Comparison of ENCODE assay signal across 8 mouse cellular contexts in the genomic region with DNA sequence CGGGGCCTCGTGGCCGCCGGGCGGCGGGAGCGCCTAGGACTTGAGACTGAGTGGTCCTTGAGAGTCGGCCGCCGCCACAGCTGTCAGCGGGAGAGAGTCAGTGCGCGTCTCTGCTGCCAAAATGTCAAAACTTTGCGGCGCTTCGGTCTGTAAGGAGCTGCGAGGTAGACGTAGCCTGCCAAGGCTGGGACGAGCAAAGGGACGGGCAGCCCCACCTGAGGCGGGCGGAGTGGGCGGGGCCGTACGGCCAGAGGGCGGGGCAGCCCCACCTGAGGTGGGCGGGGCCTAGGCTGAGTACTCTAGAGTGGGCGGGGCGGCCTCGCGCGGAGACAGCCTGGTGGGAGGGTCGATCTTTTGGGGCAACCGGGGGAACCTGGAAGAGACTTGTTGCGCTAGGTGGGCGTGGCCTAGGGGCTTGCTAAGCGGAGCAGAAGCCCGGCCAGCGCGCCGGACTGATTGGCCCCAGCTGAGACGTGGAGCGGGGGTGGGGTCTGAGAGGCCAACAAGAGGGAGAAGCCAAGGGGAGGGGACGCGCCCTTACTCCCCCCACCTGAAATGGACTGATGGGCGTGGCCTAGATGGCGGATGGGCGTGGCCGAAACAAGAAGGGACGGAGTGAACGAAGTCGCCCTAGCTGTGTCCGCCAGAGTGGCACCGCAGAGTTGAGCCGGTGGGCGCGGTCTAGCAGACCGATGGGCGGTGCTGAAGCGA. TPM values are rescaled to one million over a fixed set of nuclear protein-coding genes. Genes with fewer than 3 reads are reported as not detected.
DNase-seq lines count a peak whose midpoint lies in the region; ATAC-seq and TF ChIP-seq lines count a peak whose summit lies in the region.

Gene Baiap2l1, minus strand, starts transcription at position 232 of the 711 bp plus-strand sequence.

- H3K4me1 ChIP-seq in ES-Bruce4 (ENCODE audit: control insufficient read depth, insufficient read depth, low read length): no peaks in the 10 kb centered on the region
- no peaks in the 10 kb centered on the region for H3K4me1 ChIP-seq in cerebellum, adult 2 months (ENCODE audit: control insufficient read depth, insufficient read depth, low read length)
- H3K4me1 ChIP-seq in forebrain, embryonic 16.5 days (replicated peaks; ENCODE audit: control insufficient read depth, insufficient read depth, low read length): peaks cover 17% of the 10 kb centered on the region
- H3K4me1 ChIP-seq in lung, adult 2 months (ENCODE audit: control insufficient read depth, insufficient read depth, low read length): 0 out of 2 replicates have a peak, but pooled peaks cover 4% of the 10 kb centered on the region

- no peaks in the 10 kb centered on the region for H3K9me3 ChIP-seq in ES-Bruce4 (replicated peaks; ENCODE audit: control insufficient read depth, insufficient read depth, low read length, poor library complexity, severe bottlenecking)
- no peaks in the 10 kb centered on the region for H3K9me3 ChIP-seq in forebrain, embryonic 16.5 days (ENCODE audit: control insufficient read depth, low read length)

- peak within 1 kb of the TSS; percentile 72 for H3K4me3 ChIP-seq in ES-Bruce4 (ENCODE audit: low read depth, low read length)
- H3K4me3 ChIP-seq in cerebellum, adult 2 months (replicated peaks; ENCODE audit: insufficient read depth, low read depth, low read length): peak within 1 kb of the TSS; percentile 54
- peak within 1 kb of the TSS; percentile 53 for H3K4me3 ChIP-seq in forebrain, embryonic 16.5 days (replicated peaks; ENCODE audit: low read length)
- H3K4me3 ChIP-seq in layer of hippocampus, adult 2 months: peak within 1 kb of the TSS; percentile 52
- H3K4me3 ChIP-seq in lung, adult 2 months (replicated peaks; ENCODE audit: extremely low read depth, low read depth, low read length): peak within 1 kb of the TSS; percentile 72

- no peak for TF ChIP-seq CTCF in ES-Bruce4 (IDR thresholded peaks at IDR 0.05; ENCODE audit: low read depth, low read length)
- TF ChIP-seq CTCF in cerebellum, adult 2 months (IDR thresholded peaks at IDR 0.05; ENCODE audit: borderline replicate concordance, insufficient read depth, low read depth, low read length): no peak
- TF ChIP-seq CTCF in layer of hippocampus, adult 2 months (conservative IDR thresholded peaks at IDR 0.05): no peak
- TF ChIP-seq CTCF in lung, adult 2 months (IDR thresholded peaks at IDR 0.05; ENCODE audit: insufficient read depth, low read length): no peak

- no peak for TF ChIP-seq POLR2A in ES-Bruce4 (IDR thresholded peaks at IDR 0.05; ENCODE audit: insufficient read depth, low read length)
- TF ChIP-seq POLR2A in cerebellum, adult 2 months (IDR thresholded peaks at IDR 0.05; ENCODE audit: borderline replicate concordance, insufficient read depth, low read length): no peak
- peak; percentile 84; the same call in 1 of the 2 replicates for TF ChIP-seq POLR2A in lung, adult 2 months (IDR thresholded peaks at IDR 0.05; ENCODE audit: borderline replicate concordance, extremely low read depth, low read depth, low read length)

- DNase-seq in cerebellum, adult 2 months: peak; percentile 38 to 46
- peak; percentile 77 to 80 for DNase-seq in heart, postnatal 36 days
- DNase-seq in layer of hippocampus, adult 2 months (ENCODE audit: low spot score in 2 of 2): peak; percentile 5 to 10
- DNase-seq in lung, adult 2 months: peak; percentile 97
- peak; percentile 44 to 58 for DNase-seq in thymus, adult 18-20 months

- H3K27me3 ChIP-seq in ES-Bruce4 (ENCODE audit: control insufficient read depth, insufficient read depth, low read length, poor library complexity, severe bottlenecking): no peaks in the 10 kb centered on the region
- no peaks in the 10 kb centered on the region for H3K27me3 ChIP-seq in cerebellum, adult 2 months (ENCODE audit: control insufficient read depth, insufficient read depth, low read length)
- peaks cover 23% of the 10 kb centered on the region for H3K27me3 ChIP-seq in forebrain, embryonic 16.5 days (replicated peaks; ENCODE audit: control insufficient read depth, insufficient read depth, low read length)

- no peak within 1 kb of the TSS for H3K27ac ChIP-seq in ES-Bruce4 (ENCODE audit: insufficient read depth, low read length)
- H3K27ac ChIP-seq in cerebellum, adult 2 months (ENCODE audit: insufficient read depth, low read length): no peak within 1 kb of the TSS
- no peak within 1 kb of the TSS for H3K27ac ChIP-seq in forebrain, embryonic 16.5 days (ENCODE audit: low read length)
- H3K27ac ChIP-seq in layer of hippocampus, adult 2 months: no peak within 1 kb of the TSS

- H3K4me2 ChIP-seq in forebrain, embryonic 16.5 days (ENCODE audit: low read length): peak within 1 kb of the TSS; percentile 94

- TF ChIP-seq EP300 in ES-Bruce4 (IDR thresholded peaks at IDR 0.05; ENCODE audit: insufficient read depth, low read depth, low read length): peak; percentile 36; the same call in 1 of the 2 replicates

- H3K36me3 ChIP-seq in ES-Bruce4 (ENCODE audit: control insufficient read depth, insufficient read depth, low read length, poor library complexity, severe bottlenecking): no peaks in the 10 kb centered on the region
- H3K36me3 ChIP-seq in forebrain, embryonic 16.5 days (ENCODE audit: control insufficient read depth, insufficient read depth): no peaks in the 10 kb centered on the region

- peak; percentile 86 for ATAC-seq in forebrain, embryonic 16.5 days
- ATAC-seq in neutrophil, adult 5-6 weeks (ENCODE audit: extremely low read depth, insufficient number of reproducible peaks, low FRiP score, poor library complexity, severe bottlenecking): peak; percentile 75

- intact Hi-C loops in heart, postnatal 36 days (cut with DNase I): loop anchor here (5.0 kb wide), 1 partner anchor 71 kb away; no protein-coding TSS in a partner anchor

- WGBS in cerebellum, adult 2 months: 1% methylated on average over 60 of the region's 60 CpGs
- under 1% methylated on average over 59 of the region's 60 CpGs for WGBS in forebrain, embryonic 16.5 days
- WGBS in lung, adult 2 months: under 1% methylated on average over 57 of the region's 60 CpGs

- peak within 1 kb of the TSS; percentile 71 for H3K9ac ChIP-seq in ES-Bruce4 (ENCODE audit: low read depth, poor library complexity, severe bottlenecking)
- peak within 1 kb of the TSS; percentile 43; the same call in 1 of the 2 replicates for H3K9ac ChIP-seq in forebrain, embryonic 16.5 days (replicated peaks; ENCODE audit: low read depth, low read length)

RNA-seq across cellular contexts. Expression of gene Baiap2l1, which starts in this region (rescaled TPM):
- polyA plus RNA-seq in ES-Bruce4 (2011; ENCODE audit: insufficient read depth, insufficient read length, low read depth, missing spikeins): 18.2 and 21.7 TPM in 2 replicates
- polyA plus RNA-seq in cerebellum, adult 2 months (2012; rRNA removed): 0.34 and 1.0 TPM in 2 replicates
- polyA plus RNA-seq in forebrain, embryonic 16.5 days (2015; fragmentation: Nextera tagmentation; extraction: Ambion mirVana): 1.5 and 1.6 TPM in 2 replicates
- total RNA-seq in heart, postnatal 36 days (2021): 1 to 10 TPM; 5.1 to 7.0 TPM
- under 1 TPM; 0.46 to 0.49 TPM for total RNA-seq in layer of hippocampus, adult 2 months (2021)
- polyA plus RNA-seq in lung, adult 2 months (2012; rRNA removed): 20.4 and 22.6 TPM in 2 replicates
- total RNA-seq in neutrophil, adult 5-6 weeks (2017): 0.12 TPM in 1 of 2 replicates, not detected in the other

Comparison
In these comparisons a context has a peak if more than half of its experiments do, and no peak if none do; other contexts are left out.
1. Peak in DNase-seq and H3K4me3 ChIP-seq in layer of hippocampus, adult 2 months; RNA of the gene not detected or under 1 TPM.
2. Peak in ATAC-seq in neutrophil, adult 5-6 weeks; RNA of the gene not detected or under 1 TPM.
3. DNase-seq: peak in every context shown above with its lines; median percentile 97 in lung, adult 2 months; 78 in heart, postnatal 36 days; 51 in thymus, adult 18-20 months; 42 in cerebellum, adult 2 months; 8 in layer of hippocampus, adult 2 months.